Mouse (Mus musculus) heart, embryonic 12.5 days (tissue): ENCODE measurements at regions not wholly inside any gene's neighbourhood (a gene's known extent, or its start where the extent isn't known, plus 50 kb on each side); places are given as distances from the start of the nearest gene placed in this dataset.
"Not testable (repeated sequence)": the region's sequence is repeated elsewhere in the genome, so short reads cannot be mapped to it uniquely, and the experiment has no call there.

Source experiments
- ATAC-seq: fragments of 200-750 bp; cut with Nextera tagmentation; 2 replicates; pipeline ENCODE4 v1.8.0; 2017; ENCODE audit warnings: moderate TSS enrichment, moderate library complexity; ENCODE audit not compliant: insufficient number of reproducible peaks, low FRiP score
- H3K27ac ChIP-seq: fragments of 300-500 bp; sonication (generic); 2 replicates; pipeline ENCODE4 v1.5.1; 2016; ENCODE audit warnings: mild to moderate bottlenecking, moderate library complexity; ENCODE audit not compliant: poor library complexity, severe bottlenecking
- H3K27me3 ChIP-seq: fragments of 300-500 bp; sonication (generic); replicated peaks from 2 replicates; pipeline ENCODE4 v1.6.1; 2016; ENCODE audit warnings: mild to moderate bottlenecking, moderate library complexity
- H3K36me3 ChIP-seq: fragments of 300-500 bp; sonication (generic); 2 replicates; pipeline ENCODE4 v1.6.1; 2016; ENCODE audit warnings: mild to moderate bottlenecking, moderate library complexity
- H3K4me1 ChIP-seq: fragments of 300-500 bp; sonication (generic); replicated peaks from 2 replicates; pipeline ENCODE4 v1.6.1; 2016; ENCODE audit warnings: mild to moderate bottlenecking
- H3K4me2 ChIP-seq: fragments of 300-500 bp; sonication (generic); 2 replicates; pipeline ENCODE4 v1.6.1; 2016; ENCODE audit warnings: mild to moderate bottlenecking, moderate library complexity
- H3K4me3 ChIP-seq: fragments of 300-500 bp; sonication (generic); 2 replicates; pipeline ENCODE4 v1.5.1; 2016; ENCODE audit warnings: mild to moderate bottlenecking
- H3K9ac ChIP-seq: fragments of 300-500 bp; sonication (generic); 2 replicates; pipeline ENCODE4 v1.6.1; 2016; ENCODE audit warnings: mild to moderate bottlenecking, moderate library complexity
- H3K9me3 ChIP-seq: fragments of 300-500 bp; sonication (generic); replicated peaks from 2 replicates; pipeline ENCODE4 v1.6.1; 2016; ENCODE audit warnings: mild to moderate bottlenecking, moderate library complexity
- whole genome bisulfite sequencing: fragments of 180-500 bp; shearing (Covaris S2); methylation state at CpG from one replicate; pipeline ENCODE4 v1.1.7; 2016; 5-methylcytosine and 5-hydroxymethylcytosine counted together

DNA sequence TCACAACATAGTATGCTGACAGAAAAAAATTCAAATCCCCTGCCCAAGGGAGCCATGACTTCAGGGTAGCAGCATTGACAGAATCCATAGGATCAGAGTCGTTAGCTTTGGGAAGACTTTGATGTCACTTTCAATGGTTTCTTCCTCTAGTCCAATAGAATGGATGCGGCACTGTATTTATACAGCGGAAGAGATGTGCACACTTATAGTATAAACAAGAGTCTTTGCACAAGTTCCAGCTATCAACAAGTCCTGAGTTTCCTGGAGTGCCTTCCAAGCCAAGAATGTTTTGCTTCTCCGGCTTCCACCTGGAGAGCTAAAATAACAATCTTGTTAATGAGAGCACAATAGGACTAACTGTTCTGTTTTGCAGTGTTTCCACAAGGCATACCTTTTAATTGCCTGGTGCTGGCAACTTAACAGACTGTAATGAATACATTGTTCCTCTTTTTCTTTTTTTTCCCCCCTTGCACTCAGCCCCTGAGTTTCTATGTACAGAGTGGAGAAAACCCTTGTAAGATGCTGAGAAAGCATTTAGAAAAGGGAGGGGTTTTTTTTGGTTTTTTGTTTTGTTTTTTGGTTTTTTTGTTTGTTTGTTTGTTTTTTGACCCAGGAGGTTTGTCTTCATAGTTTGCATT lies 129.8 kb upstream of the Nebl start:
- Histone ChIP-seq H3K27ac (no peak overlapping the region), H3K4me3 (peak overlapping the region; percentile 37; the same call in 1 of the 2 replicates), H3K27me3 (peaks cover 5% of the 10 kb centered on the region; the same call in 1 of the 2 replicates), H3K4me2 (peak overlapping the region; percentile 62; the same call in 1 of the 2 replicates), H3K36me3 (no peaks in the 10 kb centered on the region), H3K9ac (no peak overlapping the region), H3K9me3 (no peaks in the 10 kb centered on the region), H3K4me1 (peaks cover 19% of the 10 kb centered on the region)
- 38% methylated on average over 4 of the region's 4 CpGs for WGBS
- ATAC-seq = no peak

- Histone ChIP-seq H3K9ac (no peak overlapping the region), H3K27me3 (peaks cover 5% of the 10 kb centered on the region; the same call in 1 of the 2 replicates), H3K4me3 (no peak overlapping the region), H3K4me1 (peaks cover 22% of the 10 kb centered on the region), H3K27ac (no peak overlapping the region), H3K4me2 (no peak overlapping the region), H3K9me3 (no peaks in the 10 kb centered on the region), H3K36me3 (no peaks in the 10 kb centered on the region)
- 89% methylated on average over 8 of the region's 8 CpGs for WGBS
- ATAC-seq = no peak
Measured at GRCm38 (mm10) chr2:17859234-17859633, 128.0 kb upstream of the Nebl start.

DNA sequence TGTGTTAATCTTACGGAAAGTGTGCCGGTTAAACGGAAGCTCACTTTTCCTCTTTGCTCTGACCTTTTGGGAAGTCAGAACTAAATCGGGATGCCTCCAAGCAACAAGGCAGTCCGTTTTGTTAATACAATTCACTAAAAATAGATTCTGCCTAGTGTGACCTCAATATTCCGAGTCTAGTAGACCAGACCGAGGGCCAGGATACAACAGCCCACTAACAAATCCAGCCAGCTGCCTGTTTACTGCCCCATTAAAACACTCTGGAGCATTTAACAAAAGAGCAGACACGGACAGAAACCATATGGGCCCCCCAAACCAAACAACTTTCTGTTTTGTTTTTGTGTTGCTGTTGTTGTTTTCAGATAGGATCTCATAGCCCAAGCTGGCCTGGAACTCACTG lies 127.1 kb upstream of the Nebl start:
- no peak overlapping the region for H3K4me3 ChIP-seq

DNA sequence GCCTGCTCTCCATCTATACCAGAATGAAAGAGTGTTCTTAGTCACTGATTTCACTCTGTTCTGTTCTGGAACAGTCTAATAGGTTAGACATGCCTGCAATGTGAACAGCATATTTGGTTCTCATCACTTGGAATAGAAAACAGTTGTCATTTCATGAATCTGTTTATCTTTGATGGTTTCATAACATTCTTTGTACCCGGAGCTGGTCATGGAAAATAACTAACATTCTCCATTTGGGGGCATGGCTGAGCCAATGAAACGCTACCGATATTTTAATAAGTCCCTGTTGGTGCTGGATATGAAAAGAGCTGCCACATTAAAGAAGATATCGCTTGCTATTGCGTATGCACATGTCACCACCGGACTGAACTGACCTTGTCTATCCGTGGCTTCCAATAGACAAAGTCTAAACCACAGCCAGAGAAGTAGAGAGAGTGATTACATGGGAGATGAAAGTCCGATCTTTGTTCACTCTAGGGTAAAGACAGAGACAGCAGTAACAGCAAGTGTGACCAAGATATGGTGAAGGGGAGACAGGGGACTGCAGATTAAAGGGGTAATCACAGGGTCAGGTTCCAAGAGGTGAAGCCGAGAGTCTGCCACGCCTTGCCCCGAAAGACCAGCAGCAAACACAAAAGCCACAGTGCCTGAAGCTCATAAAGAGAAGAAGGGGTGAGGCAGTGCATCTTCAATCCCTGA lies 124.5 kb upstream of the Nebl start:
- Histone ChIP-seq H3K27ac (no peak overlapping the region), H3K9ac (no peak overlapping the region), H3K4me2 (no peak overlapping the region), H3K9me3 (no peaks in the 10 kb centered on the region), H3K4me1 (peaks cover 27% of the 10 kb centered on the region), H3K36me3 (no peaks in the 10 kb centered on the region), H3K27me3 (no peaks in the 10 kb centered on the region), H3K4me3 (no peak overlapping the region)
- 64% methylated on average over 11 of the region's 11 CpGs for WGBS
- ATAC-seq = no peak

More for the DNA sequence above, 127.1 kb upstream of the Nebl start:
- ATAC-seq = no peak
- Histone ChIP-seq H3K27me3 (peaks cover 1% of the 10 kb centered on the region; the same call in 1 of the 2 replicates), H3K27ac (no peak overlapping the region), H3K36me3 (no peaks in the 10 kb centered on the region), H3K4me2 (0 out of 2 replicates have a peak overlapping the region, but pooled peaks have one; percentile 10), H3K4me1 (peaks cover 27% of the 10 kb centered on the region), H3K9me3 (no peaks in the 10 kb centered on the region), H3K9ac (no peak overlapping the region)
- WGBS = 35% methylated on average over 8 of the region's 8 CpGs

GRCm38 (mm10) chr2:17854088-17854487 lies 122.8 kb upstream of the Nebl start:
- no peak overlapping the region for H3K4me3 ChIP-seq
- H3K4me1 ChIP-seq = peaks cover 26% of the 10 kb centered on the region
- H3K27ac ChIP-seq = no peak overlapping the region
- H3K4me2 ChIP-seq = no peak overlapping the region
- no peaks in the 10 kb centered on the region for H3K27me3 ChIP-seq
- no peak for ATAC-seq
- 56% methylated on average over 3 of the region's 3 CpGs for WGBS
- no peak overlapping the region for H3K9ac ChIP-seq
- H3K36me3 ChIP-seq = no peaks in the 10 kb centered on the region
- no peaks in the 10 kb centered on the region for H3K9me3 ChIP-seq

DNA sequence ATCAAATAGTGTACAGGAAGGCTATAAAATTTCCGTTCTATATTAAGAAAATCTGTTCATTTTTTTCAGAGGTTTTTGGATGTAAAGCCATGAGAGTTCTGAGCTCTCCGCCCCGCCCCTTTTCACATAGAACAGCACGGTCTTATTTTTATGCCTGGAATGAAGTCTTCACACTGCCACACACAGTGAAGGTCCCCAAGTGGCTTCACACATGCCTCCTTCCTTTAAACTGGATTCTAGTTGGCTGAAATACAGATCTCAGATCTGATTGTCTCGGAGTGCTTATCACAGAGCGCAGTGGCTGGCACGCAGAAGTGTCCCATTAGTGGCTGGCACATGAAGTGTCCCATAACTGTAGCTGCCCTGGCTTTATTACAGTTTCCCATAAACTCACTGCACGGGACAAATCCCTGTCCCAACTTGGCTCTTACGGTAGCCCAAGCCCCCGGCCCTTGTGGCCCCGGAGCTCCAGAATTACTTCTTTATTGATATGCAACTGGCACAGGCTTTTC lies 122.3 kb upstream of the Nebl start:
- no peak overlapping the region for H3K4me3 ChIP-seq
- H3K4me2 ChIP-seq = peak overlapping the region; percentile 59
- no peaks in the 10 kb centered on the region for H3K27me3 ChIP-seq
- H3K9me3 ChIP-seq = no peaks in the 10 kb centered on the region
- no peak overlapping the region for H3K9ac ChIP-seq
- ATAC-seq = no peak
- H3K27ac ChIP-seq = no peak overlapping the region
- WGBS = 32% methylated on average over 11 of the region's 11 CpGs
- H3K4me1 ChIP-seq = peaks cover 23% of the 10 kb centered on the region
- no peaks in the 10 kb centered on the region for H3K36me3 ChIP-seq

- 0 out of 2 replicates have a peak overlapping the region, but pooled peaks have one; percentile 16 for H3K9ac ChIP-seq
- H3K9me3 ChIP-seq = no peaks in the 10 kb centered on the region
- H3K27ac ChIP-seq = no peak overlapping the region
- 5% methylated on average over 16 of the region's 16 CpGs for WGBS
- H3K27me3 ChIP-seq = no peaks in the 10 kb centered on the region
- H3K4me1 ChIP-seq = peaks cover 17% of the 10 kb centered on the region
- H3K36me3 ChIP-seq = no peaks in the 10 kb centered on the region
- peak overlapping the region; percentile 34 for H3K4me3 ChIP-seq
- peak overlapping the region; percentile 59 for H3K4me2 ChIP-seq
- no peak for ATAC-seq
Measured at GRCm38 (mm10) chr2:17852740-17853499, 121.7 kb upstream of the Nebl start.

DNA sequence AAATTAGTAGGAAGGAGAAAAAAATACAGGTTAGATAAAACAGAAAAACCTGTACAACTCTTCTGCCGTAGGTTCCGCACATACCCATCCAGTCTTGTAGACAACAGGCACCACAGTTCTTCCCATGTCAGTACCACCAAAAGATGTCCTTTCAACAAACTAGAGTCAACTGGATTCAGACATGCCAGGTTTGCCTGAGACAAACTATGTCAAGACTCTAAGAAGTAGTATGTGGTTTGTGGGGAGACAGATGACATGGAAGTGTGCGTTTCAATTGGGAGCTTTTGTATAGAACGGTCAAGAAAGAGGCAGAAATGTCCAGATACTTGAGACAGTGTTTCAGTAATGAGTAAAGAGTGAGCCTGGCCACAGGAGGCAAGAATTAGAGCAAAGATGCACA lies 119.5 kb upstream of the Nebl start:
- no peaks in the 10 kb centered on the region for H3K9me3 ChIP-seq
- H3K27me3 ChIP-seq = no peaks in the 10 kb centered on the region
- H3K36me3 ChIP-seq = no peaks in the 10 kb centered on the region
- H3K4me3 ChIP-seq = no peak overlapping the region
- H3K4me1 ChIP-seq = peaks cover 13% of the 10 kb centered on the region
- no peak overlapping the region for H3K27ac ChIP-seq
- WGBS = 90% methylated on average over 4 of the region's 4 CpGs
- no peak for ATAC-seq
- H3K9ac ChIP-seq = no peak overlapping the region
- no peak overlapping the region for H3K4me2 ChIP-seq

- no peaks in the 10 kb centered on the region for H3K9me3 ChIP-seq
- no peak for ATAC-seq
Measured at GRCm38 (mm10) chr2:17849267-17849666, 118.0 kb upstream of the Nebl start.

GRCm38 (mm10) chr2:17845447-17846092 lies 114.3 kb upstream of the Nebl start:
- 75% methylated on average over 5 of the region's 7 CpGs for WGBS
- ATAC-seq, H3K9ac ChIP-seq: not testable (repeated sequence)

More at GRCm38 (mm10) chr2:17849267-17849666, 118.0 kb upstream of the Nebl start:
- no peak overlapping the region for H3K9ac ChIP-seq
- H3K4me3 ChIP-seq = no peak overlapping the region
- no peak overlapping the region for H3K4me2 ChIP-seq
- no peak overlapping the region for H3K27ac ChIP-seq
- 31% methylated on average over 4 of the region's 4 CpGs for WGBS
- H3K4me1 ChIP-seq = peaks cover 10% of the 10 kb centered on the region
- H3K36me3 ChIP-seq = no peaks in the 10 kb centered on the region
- no peaks in the 10 kb centered on the region for H3K27me3 ChIP-seq

More at GRCm38 (mm10) chr2:17845447-17846092, 114.3 kb upstream of the Nebl start:
- not testable (repeated sequence) for H3K9me3 ChIP-seq, H3K36me3 ChIP-seq, H3K27me3 ChIP-seq, H3K4me2 ChIP-seq, H3K4me1 ChIP-seq, H3K4me3 ChIP-seq, H3K27ac ChIP-seq
